Mouse (Mus musculus) limb, embryonic 10.5 days (tissue): ENCODE data around the gene Fnbp1. TPM values are rescaled to one million over a fixed set of nuclear protein-coding genes. Genes with fewer than 3 reads are reported as not detected.

ENCODE experiments used
- DNase-seq: peaks from one replicate; pipeline ENCODE4 v3.0.0-alpha.2; 2017; ENCODE audit warnings: low spot score
- H3K27ac ChIP-seq: fragments of 300-500 bp; sonication (generic); 2 replicates; pipeline ENCODE4 v1.5.1; 2016; ENCODE audit warnings: mild to moderate bottlenecking
- H3K27me3 ChIP-seq: fragments of 300-500 bp; sonication (generic); 2 replicates; pipeline ENCODE4 v1.6.1; 2016; ENCODE audit warnings: low read depth, mild to moderate bottlenecking; ENCODE audit not compliant: poor library complexity, severe bottlenecking
- H3K36me3 ChIP-seq: fragments of 300-500 bp; sonication (generic); 2 replicates; pipeline ENCODE4 v1.6.1; 2016; ENCODE audit warnings: mild to moderate bottlenecking, moderate library complexity
- H3K4me1 ChIP-seq: fragments of 300-500 bp; sonication (generic); 2 replicates; pipeline ENCODE4 v1.6.1; 2016
- H3K4me3 ChIP-seq: fragments of 300-500 bp; sonication (generic); 2 replicates; pipeline ENCODE4 v1.5.1; 2016; ENCODE audit warnings: mild to moderate bottlenecking, moderate library complexity
- H3K9me3 ChIP-seq: fragments of 300-500 bp; sonication (generic); replicated peaks from 2 replicates; pipeline ENCODE4 v1.6.1; 2016; ENCODE audit warnings: mild to moderate bottlenecking
- WGBS: fragments of 180-500 bp; shearing (Covaris S2); methylation state at CpG from one replicate; pipeline ENCODE4 v1.1.7; 2016; 5-methylcytosine and 5-hydroxymethylcytosine counted together
- polyA plus RNA-seq: library from polyadenylated mRNA; unstranded; fragments of >200 nt; fragmentation: Nextera tagmentation; extraction: Ambion mirVana; gene quantifications from 2 replicates; pipeline ENCODE4 v1.2.1, GENCODE M21; 2016

The Fnbp1 gene
- polyA plus RNA-seq, 1 experiment from 2014 or later = 14.6 TPM

DNA sequence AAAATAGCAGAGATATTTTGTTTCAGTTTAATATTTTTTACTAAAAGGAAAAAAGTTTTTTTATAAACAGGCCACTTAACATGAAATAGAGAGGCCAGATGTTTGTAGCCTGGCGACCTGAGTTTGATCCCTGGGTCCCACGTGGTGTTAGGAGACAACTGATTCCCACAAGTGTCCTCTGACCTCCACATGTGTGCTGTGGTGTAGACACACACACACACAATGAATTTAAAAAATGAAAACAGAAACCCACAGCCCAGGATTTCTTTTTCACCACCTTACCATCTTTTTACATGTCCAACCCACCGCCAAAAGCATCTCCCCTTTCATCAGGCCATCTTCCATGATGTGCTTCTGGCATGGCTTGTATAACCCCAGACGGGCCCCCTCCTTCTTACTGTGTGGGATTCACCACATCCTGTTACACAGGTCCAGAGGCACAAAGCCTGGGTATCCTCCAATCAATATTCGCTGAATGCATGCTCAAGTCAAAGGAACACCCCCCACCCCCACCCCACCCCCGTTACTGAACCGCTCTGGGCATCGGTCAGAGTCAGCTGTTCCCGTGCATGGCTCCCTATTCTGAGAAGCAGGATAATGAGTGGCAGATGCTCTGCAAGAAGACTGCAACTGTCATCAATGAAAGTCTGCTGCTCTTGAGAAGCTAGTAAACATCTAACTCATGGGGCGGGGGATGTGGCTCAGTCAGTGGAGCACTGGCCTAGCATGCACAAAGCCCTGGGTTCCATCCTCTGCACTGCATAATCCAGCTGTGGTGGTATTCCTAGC lies 25.7 kb downstream of the Fnbp1 start:
- H3K27ac ChIP-seq = peak overlapping the region; percentile 50
- no peaks in the 10 kb centered on the region for H3K9me3 ChIP-seq
- H3K27me3 ChIP-seq = no peaks in the 10 kb centered on the region
- H3K36me3 ChIP-seq = peaks cover 2% of the 10 kb centered on the region; the same call in 1 of the 2 replicates
- peaks cover 26% of the 10 kb centered on the region for H3K4me1 ChIP-seq
- 56% methylated on average over 10 of the region's 10 CpGs for WGBS
- no peak overlapping the region for H3K4me3 ChIP-seq
- no peak for DNase-seq

GRCm38 (mm10) chr2:31115091-31115942 lies 26.5 kb downstream of the Fnbp1 start:
- peaks cover 26% of the 10 kb centered on the region for H3K4me1 ChIP-seq
- DNase-seq = no peak
- H3K4me3 ChIP-seq = no peak overlapping the region
- H3K9me3 ChIP-seq = no peaks in the 10 kb centered on the region
- H3K36me3 ChIP-seq = peaks cover 2% of the 10 kb centered on the region; the same call in 1 of the 2 replicates
- 37% methylated on average over 10 of the region's 10 CpGs for WGBS
- H3K27ac ChIP-seq = peak overlapping the region; percentile 63
- no peaks in the 10 kb centered on the region for H3K27me3 ChIP-seq

DNA sequence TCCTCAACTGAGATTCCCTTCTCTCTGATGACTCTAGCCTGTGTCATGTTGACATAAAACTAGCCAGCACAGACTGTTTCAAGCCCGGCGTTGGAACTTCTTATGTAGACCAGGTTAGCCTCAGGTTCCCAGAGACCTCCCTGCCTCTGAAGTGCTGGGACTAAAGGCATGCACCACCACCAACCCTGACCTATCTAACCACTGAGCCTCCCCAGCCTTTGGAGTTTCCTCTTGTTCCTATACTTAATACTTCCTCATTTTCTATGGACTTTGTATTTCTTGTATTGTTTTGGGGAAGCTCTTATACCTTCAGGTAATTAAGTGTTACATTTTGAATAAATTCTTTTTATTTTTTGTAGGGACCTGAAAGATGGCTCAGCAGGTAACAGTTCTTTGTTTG lies 27.6 kb downstream of the Fnbp1 start:
- Histone ChIP-seq H3K27me3 (no peaks in the 10 kb centered on the region), H3K4me1 (peaks cover 23% of the 10 kb centered on the region), H3K4me3 (no peak overlapping the region), H3K9me3 (no peaks in the 10 kb centered on the region), H3K36me3 (peaks cover 2% of the 10 kb centered on the region; the same call in 1 of the 2 replicates), H3K27ac (no peak overlapping the region)
- WGBS = 98% methylated on average over 2 of the region's 2 CpGs
- DNase-seq = no peak

DNA sequence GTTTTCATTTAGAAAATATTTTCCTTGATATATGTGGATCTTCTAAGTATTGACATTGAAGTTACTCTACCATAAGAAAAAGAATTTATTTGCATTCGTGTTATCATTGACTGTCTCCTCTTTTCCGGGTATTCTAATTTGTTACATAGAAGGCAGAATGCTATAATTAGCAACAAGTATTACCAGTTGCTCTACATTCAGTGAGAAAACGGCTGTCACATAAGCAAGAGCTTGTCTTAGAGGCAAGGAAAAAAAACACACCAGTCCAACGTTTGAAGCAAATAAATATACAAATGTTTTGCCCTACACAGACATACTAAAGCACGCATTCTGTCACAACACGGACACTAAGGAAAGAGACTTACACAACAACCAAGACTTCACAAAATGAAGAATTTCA lies 30.1 kb downstream of the Fnbp1 start:
- peaks cover 38% of the 10 kb centered on the region for H3K4me1 ChIP-seq
- no peaks in the 10 kb centered on the region for H3K27me3 ChIP-seq
- WGBS = 83% methylated on average over 6 of the region's 6 CpGs

DNA sequence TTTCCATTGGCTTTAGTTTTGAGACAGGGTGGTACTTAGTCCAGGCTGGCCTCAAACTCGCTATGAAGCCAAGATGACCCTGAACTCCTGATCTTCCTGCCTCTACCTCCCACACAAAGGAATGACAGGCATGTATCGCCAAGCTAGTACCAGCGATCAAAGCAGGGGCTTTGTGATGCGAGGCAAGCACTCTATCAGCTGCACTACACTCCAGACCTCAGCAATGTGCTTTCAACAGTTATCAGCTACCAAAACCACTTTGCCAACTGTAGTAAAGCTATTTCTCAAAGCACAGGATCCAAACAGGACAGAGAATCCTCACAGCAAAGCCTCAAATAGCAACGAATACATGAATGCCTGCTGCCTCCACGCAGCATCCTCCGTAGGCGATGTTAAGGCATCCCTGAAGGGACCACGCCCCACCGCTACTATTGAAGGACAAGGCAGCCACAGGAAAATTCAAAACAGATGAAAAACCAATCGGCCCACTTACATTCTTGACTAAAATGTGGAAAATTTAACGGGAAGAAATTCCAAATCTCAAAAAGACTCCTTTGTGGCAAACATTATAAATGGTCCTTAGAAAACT lies 31.8 kb downstream of the Fnbp1 start:
- Histone ChIP-seq H3K9me3 (no peaks in the 10 kb centered on the region), H3K27ac (no peak overlapping the region), H3K4me1 (peaks cover 26% of the 10 kb centered on the region), H3K36me3 (no peaks in the 10 kb centered on the region), H3K27me3 (no peaks in the 10 kb centered on the region), H3K4me3 (no peak overlapping the region)
- no peak for DNase-seq
- 79% methylated on average over 12 of the region's 12 CpGs for WGBS

More for the DNA sequence above, 30.1 kb downstream of the Fnbp1 start:
- Histone ChIP-seq H3K36me3 (no peaks in the 10 kb centered on the region), H3K27ac (no peak overlapping the region), H3K4me3 (no peak overlapping the region), H3K9me3 (no peaks in the 10 kb centered on the region)
- no peak for DNase-seq

- peaks cover 24% of the 10 kb centered on the region for H3K4me1 ChIP-seq
- H3K36me3 ChIP-seq = no peaks in the 10 kb centered on the region
- H3K27me3 ChIP-seq = no peaks in the 10 kb centered on the region
- no peaks in the 10 kb centered on the region for H3K9me3 ChIP-seq
- 76% methylated on average over 6 of the region's 6 CpGs for WGBS
- DNase-seq = no peak
- H3K27ac ChIP-seq = no peak overlapping the region
- no peak overlapping the region for H3K4me3 ChIP-seq
These were observed 33.6 kb downstream of the Fnbp1 start for GRCm38 (mm10) chr2:31108186-31108585.

DNA sequence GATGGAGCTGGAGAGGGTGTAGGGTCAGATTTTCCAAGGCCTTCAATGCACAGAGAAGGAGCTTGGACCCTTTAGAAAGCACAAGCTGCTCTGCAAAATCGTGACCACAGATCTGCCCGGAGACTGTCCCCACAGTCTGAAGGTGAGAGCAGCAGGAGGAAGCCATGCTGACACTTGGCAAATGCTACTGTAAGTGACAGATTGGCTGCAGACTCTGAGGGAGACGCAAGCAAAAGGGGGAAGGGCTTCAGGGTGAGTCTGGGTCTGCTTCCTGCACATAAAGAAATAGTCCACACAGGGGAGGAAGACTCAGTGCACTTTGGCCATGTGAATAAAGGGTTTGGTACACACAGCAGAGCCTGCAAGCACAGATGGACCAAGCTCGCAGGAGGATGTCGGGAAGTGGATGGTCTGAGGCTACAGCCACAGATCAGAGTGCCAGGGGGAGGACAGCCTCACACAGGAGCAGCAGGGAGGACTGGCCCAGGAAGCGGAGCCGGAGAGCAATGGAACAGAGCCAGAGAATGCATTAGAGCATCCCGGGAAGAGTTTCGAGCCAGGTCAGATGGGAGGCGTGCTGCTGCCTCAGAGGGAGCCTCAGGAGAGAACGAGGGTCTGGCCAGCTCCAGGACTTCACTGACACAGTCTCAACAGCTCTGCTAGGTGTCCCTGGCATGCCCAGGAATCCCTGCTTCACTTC lies 35.0 kb downstream of the Fnbp1 start:
- Histone ChIP-seq H3K4me3 (no peak overlapping the region), H3K9me3 (no peaks in the 10 kb centered on the region), H3K36me3 (no peaks in the 10 kb centered on the region), H3K27ac (peak overlapping the region; percentile 61), H3K27me3 (no peaks in the 10 kb centered on the region), H3K4me1 (peaks cover 21% of the 10 kb centered on the region)
- 40% methylated on average over 11 of the region's 11 CpGs for WGBS
- DNase-seq = no peak

GRCm38 (mm10) chr2:31106004-31106403 lies 35.8 kb downstream of the Fnbp1 start:
- Histone ChIP-seq H3K4me1 (peaks cover 20% of the 10 kb centered on the region), H3K27me3 (no peaks in the 10 kb centered on the region), H3K4me3 (no peak overlapping the region), H3K36me3 (no peaks in the 10 kb centered on the region), H3K27ac (no peak overlapping the region), H3K9me3 (no peaks in the 10 kb centered on the region)
- WGBS = 95% methylated on average over 3 of the region's 3 CpGs
- DNase-seq = no peak

DNA sequence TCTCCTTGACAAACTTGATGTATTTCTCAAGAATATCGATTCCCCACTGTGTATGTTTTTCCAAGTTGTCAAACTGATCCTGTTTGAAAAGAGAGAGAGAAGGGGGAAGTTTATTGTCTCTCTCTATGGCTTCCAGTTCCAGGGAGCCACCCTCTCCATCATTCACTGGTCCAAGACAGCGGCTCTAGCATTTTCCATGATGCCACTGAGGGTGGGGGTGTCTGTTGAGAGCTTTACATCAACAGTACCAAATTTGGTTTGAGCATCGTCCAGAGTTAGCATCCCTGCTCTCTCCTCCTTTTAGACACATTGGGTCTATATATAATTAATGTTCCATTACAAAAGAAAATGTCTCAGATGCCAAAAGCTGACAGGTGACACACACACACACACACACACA lies 36.5 kb downstream of the Fnbp1 start:
- Histone ChIP-seq H3K4me3 (no peak overlapping the region), H3K27me3 (no peaks in the 10 kb centered on the region), H3K4me1 (peaks cover 20% of the 10 kb centered on the region), H3K36me3 (peaks cover 2% of the 10 kb centered on the region), H3K27ac (no peak overlapping the region), H3K9me3 (no peaks in the 10 kb centered on the region)
- WGBS = 90% methylated on average over 3 of the region's 3 CpGs
- no peak for DNase-seq

GRCm38 (mm10) chr2:31103321-31103720 lies 38.5 kb downstream of the Fnbp1 start:
- peaks cover 19% of the 10 kb centered on the region for H3K4me1 ChIP-seq
- no peak overlapping the region for H3K27ac ChIP-seq
- H3K9me3 ChIP-seq = no peaks in the 10 kb centered on the region
- no peak overlapping the region for H3K4me3 ChIP-seq
- H3K36me3 ChIP-seq = peaks cover 9% of the 10 kb centered on the region
- WGBS = 79% methylated on average over 8 of the region's 8 CpGs
- H3K27me3 ChIP-seq = no peaks in the 10 kb centered on the region
- DNase-seq = no peak

GRCm38 (mm10) chr2:31101285-31101684 lies 40.5 kb downstream of the Fnbp1 start:
- H3K9me3 ChIP-seq = no peaks in the 10 kb centered on the region
- H3K27ac ChIP-seq = no peak overlapping the region
- H3K4me1 ChIP-seq = peaks cover under 1% of the 10 kb centered on the region; the same call in 1 of the 2 replicates
- peaks cover 9% of the 10 kb centered on the region for H3K36me3 ChIP-seq
- no peaks in the 10 kb centered on the region for H3K27me3 ChIP-seq
- WGBS = 94% methylated on average over 3 of the region's 3 CpGs
- no peak for DNase-seq
- no peak overlapping the region for H3K4me3 ChIP-seq

- Histone ChIP-seq H3K9me3 (no peaks in the 10 kb centered on the region), H3K4me1 (peaks cover 7% of the 10 kb centered on the region; the same call in 1 of the 2 replicates), H3K27me3 (no peaks in the 10 kb centered on the region), H3K4me3 (no peak overlapping the region), H3K36me3 (peaks cover 16% of the 10 kb centered on the region), H3K27ac (no peak overlapping the region)
- no peak for DNase-seq
- WGBS = 88% methylated on average over 8 of the region's 8 CpGs
These were observed 42.7 kb downstream of the Fnbp1 start for GRCm38 (mm10) chr2:31099079-31099478.
